20 mouse cellular contexts compared by ENCODE assay signal in genomic region chr12:9655794-9656193, GRCm38 (mm10).
A peak's percentile ranks its signal among the peaks of the same experiment; 100 is the strongest.
DNase-seq lines count a peak whose midpoint lies in the region; ATAC-seq and TF ChIP-seq lines count a peak whose summit lies in the region.
"Had no signal": no experiment of that assay in that cellular context is flagged by ENCODE, and none has a peak within 500 bp of the region (broad histone marks: within the 10 kb centered on the region; RNA-seq: fewer than 3 reads in every experiment).

No protein-coding gene starts in this region.

- H3K27me3 ChIP-seq in hindbrain, embryonic 10.5 days (ENCODE audit: insufficient read depth, poor library complexity, severe bottlenecking): no peaks in the 10 kb centered on the region
- no peaks in the 10 kb centered on the region for H3K27me3 ChIP-seq in hindbrain, postnatal 0 days (ENCODE audit: insufficient read depth, low read length)
- no peaks in the 10 kb centered on the region for H3K27me3 ChIP-seq in lung, embryonic 16.5 days (ENCODE audit: control insufficient read depth, insufficient read depth, low read depth, low read length)
- no peaks in the 10 kb centered on the region for H3K27me3 ChIP-seq in kidney, embryonic 14.5 days (ENCODE audit: control insufficient read depth, insufficient read depth, low read length)
- H3K27me3 ChIP-seq: forebrain, embryonic 13.5 days; hindbrain, embryonic 13.5 days had no signal

- DNase-seq in hindbrain, embryonic 10.5 days (ENCODE audit: low spot score): peak; percentile 4
- DNase-seq in hindbrain, postnatal 0 days (ENCODE audit: low spot score): no peak
- DNase-seq in lung, adult 2 months: no peak
- peak; percentile 2 for DNase-seq in embryo, embryonic 9.5 days (ENCODE audit: extremely low spot score)
- DNase-seq in adrenal gland, postnatal 25 days: no peak
- DNase-seq: adrenal gland, postnatal 10 days; B cell, adult 2 months; cerebellum, adult 11-12 months; cerebellum, adult 9-10 months; cerebellum, postnatal 25 days; forebrain, postnatal 0 days; gastrocnemius, postnatal 14 days; heart, postnatal 10 days; heart, postnatal 4 days had no signal

- no peak for ATAC-seq in hindbrain, postnatal 0 days
- ATAC-seq in lung, embryonic 16.5 days (ENCODE audit: low read depth): peak; percentile 57; the same call in 1 of the 2 replicates
- no peak for ATAC-seq in kidney, embryonic 14.5 days (ENCODE audit: low FRiP score, low TSS enrichment)
- ATAC-seq: CD4-positive, CD25-positive, alpha-beta regulatory T cell, adult 4 months; forebrain, embryonic 13.5 days; forebrain, postnatal 0 days had no signal

- no peak overlapping the region for H3K9ac ChIP-seq in hindbrain, postnatal 0 days (replicated peaks; ENCODE audit: low read length)
- H3K9ac ChIP-seq in lung, embryonic 16.5 days (ENCODE audit: low read length): no peak overlapping the region
- no peak overlapping the region for H3K9ac ChIP-seq in kidney, embryonic 14.5 days (ENCODE audit: low read depth, low read length)
- H3K9ac ChIP-seq: forebrain, embryonic 13.5 days; forebrain, postnatal 0 days; hindbrain, embryonic 13.5 days had no signal

- no peak overlapping the region for H3K27ac ChIP-seq in hindbrain, embryonic 10.5 days
- no peak overlapping the region for H3K27ac ChIP-seq in hindbrain, postnatal 0 days
- 0 out of 2 replicates have a peak overlapping the region, but pooled peaks have one; percentile 18 for H3K27ac ChIP-seq in lung, embryonic 16.5 days (ENCODE audit: low read length)
- no peak overlapping the region for H3K27ac ChIP-seq in kidney, embryonic 14.5 days (ENCODE audit: low read depth, low read length)
- H3K27ac ChIP-seq: forebrain, embryonic 13.5 days; hindbrain, embryonic 13.5 days had no signal

- no peaks in the 10 kb centered on the region for H3K4me1 ChIP-seq in hindbrain, embryonic 10.5 days (replicated peaks)
- no peaks in the 10 kb centered on the region; the same call in 1 of the 2 replicates for H3K4me1 ChIP-seq in hindbrain, postnatal 0 days (ENCODE audit: insufficient read depth, low read length)
- peaks cover 17% of the 10 kb centered on the region for H3K4me1 ChIP-seq in lung, embryonic 16.5 days (replicated peaks; ENCODE audit: control insufficient read depth, insufficient read depth, low read length)
- no peaks in the 10 kb centered on the region; the same call in 1 of the 2 replicates for H3K4me1 ChIP-seq in lung, adult 2 months (ENCODE audit: control insufficient read depth, insufficient read depth, low read length)
- peaks cover 9% of the 10 kb centered on the region; the same call in 1 of the 2 replicates for H3K4me1 ChIP-seq in kidney, embryonic 14.5 days (ENCODE audit: control insufficient read depth, insufficient read depth, low read length)
- H3K4me1 ChIP-seq: forebrain, embryonic 13.5 days; hindbrain, embryonic 13.5 days had no signal

- no peak for TF ChIP-seq POLR2A in lung, adult 2 months (IDR thresholded peaks at IDR 0.05; ENCODE audit: borderline replicate concordance, extremely low read depth, low read depth, low read length)

- H3K36me3 ChIP-seq in hindbrain, embryonic 10.5 days: no peaks in the 10 kb centered on the region
- no peaks in the 10 kb centered on the region for H3K36me3 ChIP-seq in hindbrain, postnatal 0 days (ENCODE audit: insufficient read depth, low read length)
- no peaks in the 10 kb centered on the region for H3K36me3 ChIP-seq in lung, embryonic 16.5 days (ENCODE audit: control insufficient read depth, insufficient read depth, low read length)
- no peaks in the 10 kb centered on the region for H3K36me3 ChIP-seq in kidney, embryonic 14.5 days (ENCODE audit: control insufficient read depth, insufficient read depth, low read length)
- H3K36me3 ChIP-seq: G1E; hindbrain, embryonic 13.5 days had no signal

- 38% methylated on average over 1 of the region's 1 CpGs for WGBS in hindbrain, embryonic 10.5 days
- WGBS in hindbrain, postnatal 0 days: 32% methylated on average over 1 of the region's 1 CpGs
- WGBS in lung, embryonic 16.5 days: 26% methylated on average over 1 of the region's 1 CpGs
- 45% methylated on average over 1 of the region's 1 CpGs for WGBS in lung, adult 2 months
- WGBS in kidney, embryonic 14.5 days: 35% methylated on average over 1 of the region's 1 CpGs

- no peak overlapping the region for H3K4me2 ChIP-seq in hindbrain, postnatal 0 days (ENCODE audit: low read depth, low read length)
- H3K4me2 ChIP-seq in lung, embryonic 16.5 days (ENCODE audit: low read depth, low read length): no peak overlapping the region
- H3K4me2 ChIP-seq in kidney, embryonic 14.5 days (replicated peaks; ENCODE audit: low read depth, low read length): no peak overlapping the region
- H3K4me2 ChIP-seq: forebrain, embryonic 13.5 days; hindbrain, embryonic 13.5 days had no signal

- no peak for TF ChIP-seq CTCF in hindbrain, postnatal 0 days (IDR thresholded peaks at IDR 0.05; ENCODE audit: low read depth)
- TF ChIP-seq CTCF in lung, adult 2 months (IDR thresholded peaks at IDR 0.05; ENCODE audit: insufficient read depth, low read length): no peak

- no peaks in the 10 kb centered on the region for H3K9me3 ChIP-seq in hindbrain, embryonic 10.5 days
- H3K9me3 ChIP-seq in hindbrain, postnatal 0 days (ENCODE audit: low read length): no peaks in the 10 kb centered on the region
- H3K9me3 ChIP-seq in lung, embryonic 16.5 days (ENCODE audit: control insufficient read depth, low read length): no peaks in the 10 kb centered on the region
- no peaks in the 10 kb centered on the region for H3K9me3 ChIP-seq in kidney, embryonic 14.5 days (ENCODE audit: control insufficient read depth, low read length)
- H3K9me3 ChIP-seq: forebrain, embryonic 13.5 days; G1E; hindbrain, embryonic 13.5 days had no signal

- no peak overlapping the region for H3K4me3 ChIP-seq in hindbrain, embryonic 10.5 days
- H3K4me3 ChIP-seq in hindbrain, postnatal 0 days (ENCODE audit: low read length): no peak overlapping the region
- no peak overlapping the region for H3K4me3 ChIP-seq in lung, embryonic 16.5 days (ENCODE audit: low read length)
- no peak overlapping the region for H3K4me3 ChIP-seq in lung, adult 2 months (replicated peaks; ENCODE audit: extremely low read depth, low read depth, low read length)
- H3K4me3 ChIP-seq in kidney, embryonic 14.5 days (ENCODE audit: low read length): no peak overlapping the region
- H3K4me3 ChIP-seq: forebrain, embryonic 13.5 days; hindbrain, embryonic 13.5 days had no signal

Comparison
In these comparisons a context has a peak if more than half of its experiments do, and no peak if none do; other contexts are left out.
1. DNase-seq: peak in hindbrain, embryonic 10.5 days (single experiment) and embryo, embryonic 9.5 days (single experiment); none in hindbrain, postnatal 0 days (single experiment), lung, adult 2 months (single experiment) and adrenal gland, postnatal 25 days (single experiment).